Mouse (Mus musculus): ENCODE data around the gene Aco2.

- TF ChIP-seq CTCF (IDR thresholded peaks at IDR 0.05; ENCODE audit: control insufficient read depth, insufficient read depth, insufficient read length) = no peak
- no peak for TF ChIP-seq MAX (IDR thresholded peaks at IDR 0.05)
Observed at GRCm38 (mm10) chr15:81964262-81964661, 92.2 kb downstream of the Aco2 start.
